ENCODE assay signal across 30 mouse cellular contexts in the genomic region with DNA sequence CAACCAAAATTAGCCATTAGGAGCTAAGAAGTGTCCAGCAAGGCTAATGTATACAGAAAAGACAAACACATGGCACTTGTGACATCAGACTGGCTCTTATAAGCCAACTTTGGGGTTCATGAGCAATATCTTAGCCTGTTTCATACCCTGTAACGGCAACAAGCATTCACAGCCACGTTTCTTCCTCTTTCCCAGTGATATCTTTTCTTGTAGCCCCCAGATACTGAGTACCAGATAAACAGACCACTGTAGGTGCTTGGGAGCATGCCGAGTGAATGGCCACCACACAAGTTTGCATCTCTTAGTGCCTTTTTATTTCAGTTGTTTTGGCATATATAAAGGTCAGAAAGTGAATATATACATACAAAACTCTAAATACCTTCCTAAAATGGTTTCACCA.
"Had no signal": no experiment of that assay in that cellular context is flagged by ENCODE, and none has a peak within 500 bp of the region (broad histone marks: within the 10 kb centered on the region; RNA-seq: fewer than 3 reads in every experiment).

No protein-coding gene starts in this region.

- H3K27me3 ChIP-seq: heart, embryonic 12.5 days; heart, embryonic 13.5 days; heart, embryonic 15.5 days; hindbrain, embryonic 12.5 days; hindbrain, embryonic 13.5 days; hindbrain, embryonic 15.5 days; intestine, embryonic 15.5 days; kidney, embryonic 15.5 days had no signal

- DNase-seq: heart, postnatal 10 days; heart, postnatal 14 days; heart, postnatal 36 days; heart, postnatal 4 days; kidney, adult 11 months; kidney, adult 18-20 months; kidney, adult 2 months; kidney, adult 8-10 months; kidney, adult 9 months; kidney, postnatal 10 days; kidney, postnatal 14 days; kidney, postnatal 25 days; kidney, postnatal 36 days; layer of hippocampus, adult 9-11 months; layer of hippocampus, postnatal 36 days had no signal

- H3K4me3 ChIP-seq: heart, embryonic 10.5 days; heart, embryonic 12.5 days; heart, embryonic 13.5 days; heart, embryonic 15.5 days; hindbrain, embryonic 10.5 days; hindbrain, embryonic 12.5 days; hindbrain, embryonic 13.5 days; hindbrain, embryonic 15.5 days; intestine, embryonic 15.5 days; kidney, embryonic 15.5 days; layer of hippocampus, adult 2 months; left cerebral cortex, adult 2 months had no signal

- H3K27ac ChIP-seq: heart, embryonic 10.5 days; heart, embryonic 13.5 days; heart, embryonic 15.5 days; hindbrain, embryonic 10.5 days; hindbrain, embryonic 12.5 days; hindbrain, embryonic 13.5 days; hindbrain, embryonic 14.5 days; hindbrain, embryonic 15.5 days; hindbrain, postnatal 0 days; intestine, embryonic 15.5 days; kidney, embryonic 15.5 days; kidney, postnatal 0 days; layer of hippocampus, adult 2 months; left cerebral cortex, adult 2 months had no signal

- H3K9me3 ChIP-seq: heart, embryonic 10.5 days; heart, embryonic 12.5 days; heart, embryonic 13.5 days; heart, embryonic 15.5 days; hindbrain, embryonic 10.5 days; hindbrain, embryonic 12.5 days; hindbrain, embryonic 13.5 days; hindbrain, embryonic 15.5 days; intestine, embryonic 15.5 days; kidney, embryonic 15.5 days had no signal

- H3K9ac ChIP-seq: heart, embryonic 12.5 days; heart, embryonic 13.5 days; heart, embryonic 15.5 days; hindbrain, embryonic 12.5 days; hindbrain, embryonic 13.5 days; hindbrain, embryonic 14.5 days; hindbrain, embryonic 15.5 days; intestine, embryonic 15.5 days; kidney, embryonic 15.5 days had no signal
